Mouse (Mus musculus) lung, postnatal 0 days (tissue): ENCODE results near the gene Ndufs4.

ENCODE experiments used
- CTCF ChIP-seq: IDR thresholded peaks from 2 replicates; pipeline ENCODE4 v1.5.1; 2016; ENCODE audit warnings: antibody characterized with exemption, mild to moderate bottlenecking
- EP300 ChIP-seq: IDR thresholded peaks from 2 replicates; pipeline ENCODE4 v1.6.1; 2016; ENCODE audit warnings: antibody characterized with exemption, mild to moderate bottlenecking, control low read depth

GRCm38 (mm10) chr13:114260486-114261205 lies 127.4 kb downstream of the Ndufs4 start:
- TF ChIP-seq CTCF = no peak
- no peak for TF ChIP-seq EP300
